Mouse (Mus musculus) large intestine, adult 2 months (tissue): Measurements from ENCODE around the gene Actn4. TPM values are rescaled to one million over a fixed set of nuclear protein-coding genes. Genes with fewer than 3 reads are reported as not detected.
A peak's percentile ranks its signal among the peaks of the same experiment; 100 is the strongest.

ENCODE experiments used
- DNase-seq: peaks from one replicate; pipeline ENCODE4 v3.0.0-alpha.2; 2012; ENCODE audit warnings: low read depth, low spot score
- WGBS: fragments of 180-500 bp; shearing (Covaris S2); methylation state at CpG from one replicate; pipeline ENCODE4 v1.1.7; 2018; 5-methylcytosine and 5-hydroxymethylcytosine counted together
- polyA plus RNA-seq: library from polyadenylated mRNA; depleted of rRNA; stranded (reverse); fragments of >200 nt; gene quantifications from 2 replicates; pipeline ENCODE4 v1.2.3, GENCODE M21; 2012

Gene Actn4
- polyA plus RNA-seq, 1 experiment, result 542 TPM

DNA sequence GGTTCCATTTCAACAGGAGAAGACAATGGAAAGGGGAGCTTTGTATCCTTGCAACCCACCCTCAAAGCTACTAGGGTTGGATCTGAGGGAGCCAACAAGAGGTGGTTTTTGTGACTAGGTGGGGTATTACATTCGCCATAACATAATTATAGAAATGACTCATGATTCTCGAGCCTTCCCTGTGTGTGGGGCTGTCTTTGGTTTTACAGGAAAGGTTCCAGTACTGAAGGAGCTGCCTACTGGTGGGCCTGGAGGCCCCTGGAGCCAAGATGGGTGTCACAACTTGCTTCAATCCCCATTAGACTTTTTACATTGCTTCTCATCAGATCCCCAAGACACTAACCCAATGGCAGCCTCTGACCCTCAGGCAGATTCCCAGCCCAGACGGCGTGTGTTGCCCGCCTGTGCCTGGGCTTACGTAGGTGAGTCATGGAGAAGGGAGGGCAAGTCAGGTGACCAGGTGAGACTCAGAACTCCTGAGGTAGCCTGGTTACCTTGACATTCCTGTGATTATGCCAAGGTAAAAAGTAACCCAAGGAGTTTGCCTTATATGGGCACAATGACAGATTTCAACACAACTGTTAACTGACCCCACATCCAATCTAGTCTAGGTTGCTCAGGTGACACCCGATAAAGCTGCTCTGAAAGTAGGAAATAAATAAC, 31.0 kb downstream of the Actn4 start:
- 22% methylated on average over 7 of the region's 7 CpGs for WGBS
- DNase-seq, result peak; percentile 84

DNA sequence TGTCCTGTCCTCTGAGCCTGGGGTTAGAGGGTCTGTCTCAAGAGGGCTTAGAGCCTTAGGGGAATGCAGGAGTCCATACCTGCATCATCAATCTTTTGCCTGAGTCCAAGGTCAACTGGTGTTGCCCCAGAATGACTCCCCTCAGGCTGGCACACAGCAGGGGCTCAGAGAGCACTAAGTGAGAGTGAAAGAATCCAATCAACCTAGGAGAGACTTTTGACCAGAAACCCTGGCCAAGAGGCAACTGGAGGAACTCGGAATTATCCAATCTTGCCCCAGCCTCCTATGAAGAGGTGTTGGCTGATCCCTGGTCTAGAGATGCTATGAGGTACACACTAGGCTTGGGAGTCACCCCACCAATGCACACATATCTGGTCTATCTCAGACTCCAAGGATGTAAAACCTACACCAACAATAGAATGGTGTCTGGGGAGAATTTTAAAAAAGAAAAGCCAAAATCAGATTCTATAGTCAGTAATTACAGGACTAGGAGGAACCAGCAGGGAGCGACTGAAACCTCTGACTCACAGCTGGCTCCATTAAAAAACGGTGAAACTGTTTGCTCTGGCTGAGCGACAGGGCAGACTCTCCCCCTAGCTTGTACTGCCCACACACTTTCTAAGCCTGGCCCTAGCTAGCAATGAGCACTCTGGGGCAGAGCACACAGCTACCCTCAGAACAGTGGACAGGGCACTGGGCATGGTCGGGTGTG, 31.7 kb downstream of the Actn4 start:
- WGBS, result 7% methylated on average over 5 of the region's 5 CpGs
- DNase-seq, result no peak

DNA sequence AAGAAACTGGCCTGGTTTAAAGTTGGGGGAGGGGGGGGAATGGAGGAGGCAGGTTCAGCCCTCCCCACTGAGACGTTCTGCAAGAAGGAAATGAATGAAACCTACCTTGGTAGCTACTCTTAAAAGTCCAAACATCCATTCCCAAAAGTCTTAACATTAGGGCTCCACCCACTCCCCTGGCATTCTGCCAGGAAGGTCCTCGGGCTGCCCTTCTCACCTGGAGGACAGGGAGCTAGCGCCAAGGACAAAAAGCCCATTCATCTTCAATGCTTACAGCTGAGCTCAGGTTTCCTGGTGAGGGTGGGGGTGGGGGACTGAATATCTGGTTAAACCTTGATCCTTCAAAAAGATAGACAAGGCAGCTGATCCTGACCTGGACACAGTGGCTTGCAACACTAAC, 32.8 kb downstream of the Actn4 start:
- 13% methylated on average over 3 of the region's 3 CpGs for WGBS
- no peak for DNase-seq

DNA sequence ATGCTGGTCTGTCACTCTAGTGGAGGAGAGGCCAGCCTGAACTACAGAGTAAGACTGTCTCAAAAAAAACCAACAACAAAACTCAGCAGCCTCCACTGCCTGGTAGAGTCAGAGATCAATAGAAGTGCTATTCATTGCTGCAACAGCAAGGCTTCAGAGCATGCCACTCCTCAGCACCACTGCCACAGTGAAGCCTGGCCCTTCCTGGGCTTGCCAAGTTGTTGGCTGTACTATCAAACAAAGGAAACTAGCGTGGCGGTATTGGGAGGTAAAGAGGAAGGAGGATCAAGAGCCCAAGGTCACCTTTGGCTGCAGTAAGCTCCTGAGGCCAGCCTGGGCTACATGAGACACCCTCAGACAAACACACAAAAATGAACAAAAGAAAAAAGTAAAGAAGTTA, 36.0 kb downstream of the Actn4 start:
- 26% methylated on average over 2 of the region's 2 CpGs for WGBS
- no peak for DNase-seq

DNA sequence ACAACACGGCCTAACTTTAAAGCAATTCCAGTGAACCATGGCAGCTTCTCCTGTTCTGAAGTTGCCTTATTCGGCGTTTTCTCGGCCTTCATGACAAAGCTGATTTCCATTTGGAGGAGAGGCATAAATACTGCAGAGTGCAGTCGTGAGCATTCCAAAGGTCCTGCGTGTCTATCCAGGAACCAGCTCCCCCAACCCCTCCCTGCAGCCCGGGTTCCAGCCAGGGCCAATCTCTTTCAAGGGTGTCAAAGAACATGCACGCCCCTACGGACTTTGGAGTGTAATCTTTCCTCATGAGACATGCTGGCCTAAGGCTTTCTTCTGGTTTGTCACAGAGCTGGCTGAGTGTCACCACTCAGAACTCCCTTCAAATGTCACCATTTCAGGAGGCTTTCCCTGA, 36.8 kb downstream of the Actn4 start:
- WGBS, result 10% methylated on average over 9 of the region's 9 CpGs
- peak; percentile 98 for DNase-seq

DNA sequence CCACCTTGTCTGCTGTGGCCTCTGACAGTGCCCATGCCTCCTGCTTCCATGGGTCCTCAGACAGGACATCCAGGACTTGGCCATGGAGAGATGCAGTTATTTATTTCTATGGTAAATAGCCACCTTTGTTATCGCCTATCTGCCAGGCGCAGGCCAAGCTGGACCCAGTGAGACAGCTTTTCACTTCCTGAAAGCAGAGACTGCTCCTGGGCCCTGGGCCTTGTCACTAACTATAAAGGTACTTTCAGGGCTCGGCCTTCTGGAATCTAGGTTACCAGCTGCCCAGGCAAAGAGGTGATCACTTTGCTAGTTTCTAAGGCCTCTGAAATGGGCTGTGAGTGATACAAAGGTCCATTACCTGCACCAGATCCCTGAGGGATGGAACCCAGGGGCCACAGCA, 37.3 kb downstream of the Actn4 start:
- 32% methylated on average over 3 of the region's 3 CpGs for WGBS

DNA sequence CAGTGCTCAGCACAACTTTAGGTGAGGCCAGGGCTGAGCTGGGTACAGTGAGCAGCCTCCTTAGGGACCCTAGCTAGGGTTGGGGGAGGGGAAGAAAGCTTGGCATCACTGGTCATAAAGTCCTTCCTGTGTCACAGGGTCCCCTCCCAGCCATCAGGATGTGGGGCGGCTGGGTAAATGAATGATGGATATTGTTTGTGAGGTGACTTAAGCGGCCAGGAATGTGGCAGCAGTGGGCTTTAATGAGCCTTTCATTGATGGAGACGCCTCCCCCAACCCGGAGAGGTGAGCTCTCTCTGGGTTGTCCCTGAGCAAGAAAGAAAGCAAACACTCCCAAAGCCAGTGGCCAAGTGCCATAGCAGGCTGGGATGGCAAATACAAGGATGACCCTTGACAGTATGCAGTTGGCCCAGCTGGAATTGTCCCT, 38.3 kb downstream of the Actn4 start:
- WGBS, result 15% methylated on average over 4 of the region's 4 CpGs
- DNase-seq, result no peak

More for the DNA sequence above, 37.3 kb downstream of the Actn4 start:
- no peak for DNase-seq

DNA sequence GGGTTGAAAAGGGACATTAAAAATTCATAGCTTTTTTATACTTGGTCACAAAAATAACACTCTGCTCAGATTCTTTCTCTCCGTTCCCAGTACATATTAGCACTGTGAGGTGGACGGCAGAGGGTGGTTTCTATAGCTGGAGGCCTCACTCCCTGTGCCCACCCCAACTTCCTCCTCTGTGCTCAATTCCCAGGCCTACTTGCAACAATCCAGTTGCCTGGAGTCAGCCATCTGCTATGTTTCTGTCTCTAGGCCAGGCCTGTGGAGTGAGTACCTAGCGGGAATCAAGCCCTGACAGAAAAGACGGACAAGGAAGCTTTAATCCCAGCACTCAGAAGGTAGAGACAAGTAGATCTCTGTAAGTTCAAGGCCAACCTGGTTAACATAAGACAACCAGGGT, 39.5 kb downstream of the Actn4 start:
- DNase-seq, result no peak
- WGBS, result 75% methylated on average over 4 of the region's 4 CpGs

DNA sequence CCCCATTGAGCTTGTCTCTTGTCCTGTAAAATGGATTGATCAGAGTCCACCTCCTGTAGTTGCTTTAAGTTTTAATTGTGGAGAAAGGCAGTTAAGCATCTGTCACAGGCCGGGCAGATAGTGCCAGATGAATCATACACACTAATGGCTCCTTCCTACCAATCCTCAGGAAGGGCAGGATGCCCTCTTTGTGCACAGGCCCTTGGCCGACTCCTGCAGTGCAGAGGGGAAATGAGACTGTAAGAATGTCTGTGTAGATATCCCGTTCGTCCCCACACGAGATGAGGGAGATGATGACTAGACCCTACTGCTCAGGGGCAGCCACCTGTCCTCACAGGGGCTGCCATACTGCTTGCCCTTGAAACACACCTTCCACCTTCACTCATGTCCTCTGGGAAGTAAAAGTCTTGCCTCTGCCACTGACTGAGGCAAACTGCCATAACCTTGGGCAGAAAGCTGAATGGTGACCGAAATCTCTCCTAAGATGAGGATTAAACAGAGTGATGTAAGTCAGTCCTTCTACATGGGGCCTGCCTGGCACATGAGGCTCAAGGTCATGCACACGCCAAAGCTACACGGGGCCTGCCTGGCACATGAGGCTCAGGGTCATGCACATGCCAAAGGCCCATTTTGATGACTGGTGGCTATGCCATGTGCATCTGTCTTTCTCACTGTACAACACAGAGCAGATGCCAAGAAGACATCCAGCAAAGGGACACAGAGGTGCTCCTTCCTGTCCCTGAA, 40.2 kb downstream of the Actn4 start:
- DNase-seq, result no peak

DNA sequence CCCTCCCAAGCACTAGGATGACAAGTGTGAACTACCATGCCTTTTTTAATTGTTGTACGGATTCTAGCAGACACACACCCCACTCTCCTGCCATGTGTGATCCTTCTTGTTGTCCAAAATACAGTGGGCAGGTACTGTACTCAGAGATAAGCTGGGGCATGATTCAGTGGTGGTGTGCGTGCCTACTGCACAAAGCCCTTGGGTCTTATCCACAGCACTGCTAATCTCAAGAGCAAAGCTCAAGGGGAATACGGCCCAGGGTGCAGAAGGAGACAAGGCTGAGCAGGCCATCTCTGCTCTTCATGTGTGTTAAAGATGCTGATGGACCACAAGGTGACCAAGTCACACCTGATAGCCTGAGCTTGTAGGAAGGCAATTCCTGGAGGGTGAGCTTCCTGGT, 41.0 kb downstream of the Actn4 start:
- 90% methylated on average over 3 of the region's 3 CpGs for WGBS

More for the DNA sequence above, 40.2 kb downstream of the Actn4 start:
- WGBS, result 55% methylated on average over 8 of the region's 8 CpGs

DNA sequence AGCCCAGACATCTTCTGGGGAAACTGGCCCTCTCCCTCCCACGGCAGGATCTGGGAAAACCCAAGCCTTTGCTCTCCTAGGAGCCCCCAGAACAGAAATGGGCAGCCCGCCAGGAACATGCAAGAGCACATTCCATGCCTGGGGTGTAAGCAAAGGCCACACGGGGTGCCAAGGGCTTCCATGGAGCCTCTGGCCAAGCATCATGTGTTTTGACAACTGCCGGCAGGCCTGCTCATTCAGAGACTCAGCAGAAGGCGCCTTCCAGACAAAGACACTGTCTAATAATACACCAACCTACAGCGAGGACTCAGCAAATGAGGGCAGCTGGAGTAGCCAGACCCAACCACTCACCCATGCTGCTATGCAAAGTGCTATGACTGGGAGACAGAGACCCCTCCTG, 42.3 kb downstream of the Actn4 start:
- WGBS, result 50% methylated on average over 6 of the region's 6 CpGs
- DNase-seq, result no peak

More for the DNA sequence above, 41.0 kb downstream of the Actn4 start:
- DNase-seq, result no peak

DNA sequence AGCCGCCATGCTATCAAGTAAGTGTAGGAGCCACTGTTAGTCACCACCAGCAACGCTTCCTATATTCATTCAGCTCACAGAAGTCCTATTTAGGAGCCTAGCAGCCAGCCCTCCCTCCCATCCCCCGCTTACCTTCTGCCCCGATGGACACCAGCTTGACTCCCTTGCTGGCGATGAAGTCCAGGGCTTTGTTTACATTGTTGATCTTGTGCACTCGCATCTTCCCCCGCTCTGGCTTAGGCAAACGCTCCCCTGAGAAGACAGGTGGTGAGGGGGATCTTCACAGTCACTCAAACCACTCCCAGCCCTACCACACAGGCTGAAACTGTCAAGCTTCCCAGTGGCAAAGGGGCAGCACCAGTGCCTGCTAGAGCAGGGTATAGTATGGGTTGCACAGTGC, 43.6 kb downstream of the Actn4 start:
- 68% methylated on average over 8 of the region's 8 CpGs for WGBS
- DNase-seq, result no peak

DNA sequence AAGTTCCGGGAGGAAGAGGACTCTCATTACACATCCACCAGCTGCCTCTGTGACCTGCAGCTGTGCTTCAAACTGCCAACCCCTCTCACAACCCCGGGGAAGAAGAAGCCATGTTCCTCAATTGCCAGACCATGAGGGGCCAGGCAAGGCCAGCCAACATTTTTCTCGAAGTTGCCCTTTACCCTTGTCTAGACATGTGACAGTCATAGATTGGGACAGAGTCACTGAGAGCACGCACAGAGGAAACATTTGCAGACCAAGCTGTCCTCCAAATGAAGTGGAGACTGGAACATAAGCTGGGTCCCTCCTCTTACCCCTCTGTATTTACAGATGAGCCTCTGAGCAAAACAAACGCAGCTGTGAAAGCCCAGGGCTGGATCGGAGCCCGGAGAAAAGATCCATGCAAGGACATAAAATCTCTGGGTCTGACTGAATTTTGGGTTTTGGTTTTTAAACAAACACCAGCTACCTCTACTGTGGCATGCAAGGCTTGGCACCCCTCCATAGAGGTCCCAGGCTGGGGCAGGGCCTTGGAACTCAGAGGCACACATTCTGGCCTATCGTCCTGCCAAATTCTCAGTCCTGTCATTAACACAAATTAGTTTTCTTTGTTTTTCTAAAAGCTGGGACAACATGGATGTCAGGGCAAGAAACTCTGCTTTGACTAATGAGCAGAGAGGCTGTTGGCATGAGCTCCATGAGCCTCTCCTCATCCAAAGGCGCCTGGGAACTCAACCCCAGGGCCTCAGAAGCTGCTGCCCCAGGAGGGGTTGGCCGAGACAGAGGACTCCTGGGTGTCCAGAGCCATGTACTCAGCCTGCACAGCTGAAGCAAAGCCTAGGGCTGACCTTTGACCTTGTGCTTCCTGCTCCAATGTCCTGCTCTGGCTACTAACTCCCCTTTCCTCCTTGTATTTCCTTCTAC, 44.4 kb downstream of the Actn4 start:
- WGBS, result 44% methylated on average over 10 of the region's 10 CpGs

DNA sequence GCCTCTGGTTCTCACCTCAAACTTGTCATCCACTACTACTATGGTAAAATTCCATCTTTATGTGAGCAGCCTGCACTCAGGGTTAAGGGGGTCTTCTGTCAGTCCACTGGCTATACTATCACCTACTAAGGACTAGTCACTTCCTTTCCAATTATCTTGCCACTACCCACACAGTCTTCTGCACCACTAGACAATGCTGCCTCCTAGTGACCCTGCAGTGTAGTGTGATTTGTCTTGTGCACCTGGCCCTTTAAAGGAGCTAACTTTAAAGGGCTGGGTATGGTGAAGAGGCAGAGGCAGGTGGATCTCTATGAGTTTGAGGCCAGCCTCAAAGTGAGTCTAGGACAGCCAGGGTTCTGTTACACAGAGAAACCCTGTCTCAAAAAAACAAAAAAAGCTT, 45.6 kb downstream of the Actn4 start:
- no peak for DNase-seq

More for the DNA sequence above, 44.4 kb downstream of the Actn4 start:
- no peak for DNase-seq

DNA sequence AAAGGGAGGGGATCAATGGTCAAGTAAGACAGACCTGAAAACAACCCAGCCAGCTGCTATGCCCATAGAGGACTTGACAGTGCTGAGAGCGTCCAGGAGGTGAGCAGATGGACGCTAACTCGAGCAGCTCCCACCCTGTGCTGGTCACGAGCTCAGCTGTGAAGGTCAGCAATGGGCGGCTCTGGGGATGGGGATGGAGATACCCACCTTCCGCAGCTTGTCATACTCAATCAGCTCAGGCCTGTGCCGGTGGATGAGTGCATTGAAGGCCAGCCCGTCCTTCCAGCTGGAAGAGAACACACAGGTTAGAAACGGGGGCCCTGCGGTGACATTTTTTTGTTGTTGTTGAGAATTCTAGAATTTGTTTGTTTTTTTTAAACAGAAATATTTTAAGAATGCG, 49.0 kb downstream of the Actn4 start:
- WGBS, result 79% methylated on average over 11 of the region's 11 CpGs
- no peak for DNase-seq

DNA sequence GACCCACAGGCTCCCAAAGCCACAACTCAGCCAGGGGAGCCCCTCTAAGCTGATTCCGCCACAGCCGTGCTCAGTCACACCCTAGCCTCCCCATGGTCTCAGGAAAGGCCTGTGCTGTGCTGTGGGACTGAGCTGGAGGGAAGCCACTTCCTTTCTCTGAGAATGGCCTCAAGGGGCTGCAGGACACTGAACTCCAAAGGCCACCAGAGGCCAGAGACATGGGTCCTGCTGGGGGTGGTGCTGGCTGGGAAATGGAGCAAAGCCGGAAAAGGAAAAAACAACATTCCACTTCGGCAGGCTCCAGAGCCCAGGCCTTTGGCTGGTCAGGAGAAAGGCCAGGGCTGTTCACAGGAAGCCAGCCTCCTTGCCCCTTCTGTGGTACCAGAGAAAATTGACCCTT, 50.5 kb downstream of the Actn4 start:
- no peak for DNase-seq
- 73% methylated on average over 4 of the region's 4 CpGs for WGBS

DNA sequence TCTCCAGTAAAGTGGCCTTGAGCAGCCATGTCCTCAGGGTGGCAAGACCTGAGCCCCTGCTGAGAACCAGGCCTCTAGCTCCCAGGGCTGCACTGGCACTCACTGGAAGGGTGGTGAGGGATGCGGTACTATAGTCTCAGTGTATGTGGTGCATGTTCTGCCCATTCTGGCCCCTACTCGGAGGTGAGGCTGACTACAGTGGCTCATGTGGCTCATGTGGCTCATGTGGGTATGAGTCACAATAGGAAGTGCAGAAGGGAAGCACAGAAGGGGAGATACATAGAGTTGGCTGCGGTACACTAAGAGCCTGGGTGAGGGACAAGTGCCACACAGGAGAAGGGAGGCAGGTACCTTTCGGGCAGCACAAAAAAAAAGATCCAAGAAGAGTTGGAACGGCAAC, 54.9 kb downstream of the Actn4 start:
- no peak for DNase-seq
- 94% methylated on average over 5 of the region's 5 CpGs for WGBS

DNA sequence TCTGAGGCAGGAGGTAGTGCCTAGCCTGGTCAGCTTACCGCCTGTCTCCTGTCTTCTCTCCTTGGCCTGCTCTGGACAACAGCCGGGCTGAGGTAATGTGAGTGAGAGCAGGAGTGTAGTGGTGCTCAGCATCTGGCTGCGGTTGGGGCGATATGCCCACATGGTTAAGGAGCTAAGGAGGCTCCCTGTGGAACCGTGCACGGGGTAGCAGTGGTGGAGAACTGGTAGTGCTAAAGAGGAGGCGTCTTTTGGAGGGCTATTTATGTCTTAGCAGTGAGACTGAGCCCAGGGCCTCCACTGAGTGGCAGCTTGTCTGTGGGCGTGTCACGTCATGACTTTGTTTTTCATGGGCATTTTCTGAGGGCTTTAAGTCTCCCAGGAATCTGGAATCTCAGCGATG, 58.4 kb downstream of the Actn4 start:
- DNase-seq, result no peak
- WGBS, result 86% methylated on average over 10 of the region's 10 CpGs

DNA sequence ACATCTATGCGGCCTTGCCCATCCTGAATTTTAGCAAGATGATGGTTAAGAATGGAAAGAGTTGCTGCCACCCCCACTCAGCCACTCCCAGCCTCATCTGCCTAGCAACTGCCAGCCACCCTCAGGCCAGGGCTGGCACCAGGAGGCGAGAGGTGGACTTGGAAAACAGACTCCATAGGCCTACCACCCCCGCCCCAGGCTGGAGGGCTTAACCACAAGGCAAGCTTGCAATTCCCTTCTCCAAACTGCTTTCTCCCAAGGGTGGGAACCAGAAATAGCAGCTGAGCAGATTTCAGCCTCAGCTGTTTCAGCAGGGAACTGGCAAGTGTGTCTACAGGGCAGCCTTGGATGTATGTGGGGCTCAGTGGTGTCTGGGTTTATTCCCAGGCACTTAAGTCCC, 59.3 kb downstream of the Actn4 start:
- DNase-seq, result no peak
- 81% methylated on average over 3 of the region's 3 CpGs for WGBS

DNA sequence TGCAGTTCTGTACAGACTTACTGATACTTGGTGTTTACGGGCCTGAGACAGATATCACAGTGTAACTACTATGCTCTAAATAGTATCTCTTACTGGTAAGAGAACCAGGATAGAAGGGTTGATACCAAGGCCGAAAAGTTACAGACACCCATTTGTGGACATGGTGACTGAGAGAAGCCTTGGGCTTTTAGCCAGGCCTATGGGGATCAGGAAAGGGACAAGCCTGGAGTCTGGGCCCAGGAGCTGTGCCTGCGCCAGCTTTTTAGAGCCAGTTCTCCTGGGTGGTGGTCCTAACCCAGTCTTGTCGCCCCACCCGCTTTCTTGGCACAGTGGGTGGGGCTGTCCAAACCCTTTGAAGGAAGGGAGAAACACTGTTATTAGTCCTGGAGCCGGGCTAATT, 60.0 kb downstream of the Actn4 start:
- DNase-seq, result no peak
- 81% methylated on average over 6 of the region's 6 CpGs for WGBS
